Mouse (Mus musculus) liver, embryonic 16.5 days (tissue): ENCODE data around the gene Zdhhc4. TPM values are rescaled to one million over a fixed set of nuclear protein-coding genes. Genes with fewer than 3 reads are reported as not detected.

Experiments used
- ATAC-seq: fragments of 200-750 bp; cut with Nextera tagmentation; 2 replicates; pipeline ENCODE4 v1.8.0; 2017; ENCODE audit warnings: low read depth, mild to moderate bottlenecking, moderate number of reproducible peaks, moderate library complexity
- H3K27ac ChIP-seq: fragments of 300-500 bp; sonication (generic); 2 replicates; pipeline ENCODE4 v1.5.1; 2014; ENCODE audit warnings: mild to moderate bottlenecking, low read length
- H3K27me3 ChIP-seq: fragments of 300-500 bp; sonication (generic); 2 replicates; pipeline ENCODE4 v1.6.1; 2014; ENCODE audit warnings: low read depth, low read length, mixed read lengths; ENCODE audit not compliant: control insufficient read depth, insufficient read depth
- H3K36me3 ChIP-seq: fragments of 300-500 bp; sonication (generic); 2 replicates; pipeline ENCODE4 v1.6.1; 2014; ENCODE audit warnings: mild to moderate bottlenecking; ENCODE audit not compliant: control insufficient read depth, insufficient read depth
- H3K4me1 ChIP-seq: fragments of 300-500 bp; sonication (generic); 2 replicates; pipeline ENCODE4 v1.6.1; 2014; ENCODE audit warnings: low read depth, low read length, mixed read lengths; ENCODE audit not compliant: control insufficient read depth
- H3K4me2 ChIP-seq: fragments of 300-500 bp; sonication (generic); 2 replicates; pipeline ENCODE4 v1.6.1; 2014; ENCODE audit warnings: low read depth, low read length, mixed read lengths
- H3K4me3 ChIP-seq: fragments of 300-500 bp; sonication (generic); 2 replicates; pipeline ENCODE4 v1.5.1; 2014; ENCODE audit warnings: low read depth, mild to moderate bottlenecking, low read length
- H3K9ac ChIP-seq: fragments of 300-500 bp; sonication (generic); 2 replicates; pipeline ENCODE4 v1.6.1; 2014; ENCODE audit warnings: low read depth, low read length
- H3K9me3 ChIP-seq: fragments of 300-500 bp; sonication (generic); replicated peaks from 2 replicates; pipeline ENCODE4 v1.6.1; 2016; ENCODE audit warnings: low read length; ENCODE audit not compliant: control insufficient read depth
- WGBS: fragments of 180-500 bp; shearing (Covaris S2); extraction: QIAGEN DNeasy Blood & Tissue Kit; methylation state at CpG from one replicate; pipeline ENCODE4 v1.1.7; 2014; ENCODE audit not compliant: insufficient replicate concordance; 5-methylcytosine and 5-hydroxymethylcytosine counted together
- polyA plus RNA-seq: library from polyadenylated mRNA; unstranded; fragments of >200 nt; fragmentation: Nextera tagmentation; extraction: Ambion mirVana; gene quantifications from 2 replicates; pipeline ENCODE4 v1.2.1, GENCODE M21; 2015

Gene Zdhhc4
- polyA plus RNA-seq, 1 experiment from 2014 or later = 23.9 TPM

DNA sequence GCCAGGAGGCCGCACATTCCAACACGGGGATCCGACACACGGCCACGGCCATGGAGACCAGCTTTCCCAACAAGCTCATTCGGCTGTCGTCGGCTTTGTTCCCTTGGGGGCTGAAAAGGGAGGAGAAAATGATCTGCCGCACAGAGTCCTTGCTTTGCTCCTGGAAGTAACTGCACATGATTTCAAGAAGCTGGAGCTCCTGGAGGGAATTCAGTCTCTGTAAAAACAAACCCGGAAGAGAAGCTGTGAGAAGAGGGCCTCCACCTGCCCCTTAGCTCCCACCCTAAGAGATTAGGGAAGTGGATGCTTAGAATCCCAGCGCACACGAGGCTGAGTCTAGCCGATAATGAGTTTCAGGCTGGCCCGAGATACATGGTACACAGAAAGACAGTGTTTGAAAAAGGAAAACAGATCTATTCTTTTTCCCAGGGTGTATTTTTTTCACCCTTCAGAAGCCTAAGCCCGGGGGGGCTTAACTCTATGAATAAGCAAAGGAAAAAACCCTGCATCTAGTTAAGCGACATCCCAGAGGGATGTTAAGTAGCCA lies 14.8 kb downstream of the Zdhhc4 start:
- Histone ChIP-seq H3K9me3 (no peaks in the 10 kb centered on the region), H3K4me3 (peak overlapping the region; percentile 83), H3K9ac (peak overlapping the region; percentile 93), H3K36me3 (peaks cover 22% of the 10 kb centered on the region), H3K27me3 (no peaks in the 10 kb centered on the region), H3K4me2 (peak overlapping the region; percentile 95), H3K4me1 (peaks cover 30% of the 10 kb centered on the region), H3K27ac (peak overlapping the region; percentile 80)
- 8% methylated on average over 16 of the region's 16 CpGs for WGBS
- peak; percentile 35; the same call in 1 of the 2 replicates for ATAC-seq

- no peaks in the 10 kb centered on the region for H3K27me3 ChIP-seq
- H3K4me3 ChIP-seq = no peak overlapping the region
- no peak overlapping the region for H3K27ac ChIP-seq
- H3K4me2 ChIP-seq = no peak overlapping the region
- peaks cover 35% of the 10 kb centered on the region for H3K36me3 ChIP-seq
- WGBS = 48% methylated on average over 8 of the region's 8 CpGs
- no peaks in the 10 kb centered on the region for H3K9me3 ChIP-seq
- H3K9ac ChIP-seq = no peak overlapping the region
- no peak for ATAC-seq
- peaks cover 30% of the 10 kb centered on the region for H3K4me1 ChIP-seq
These were observed 17.2 kb downstream of the Zdhhc4 start for GRCm38 (mm10) chr5:143311886-143312285.

GRCm38 (mm10) chr5:143309916-143310315 lies 19.1 kb downstream of the Zdhhc4 start:
- H3K27me3 ChIP-seq = no peaks in the 10 kb centered on the region
- H3K9ac ChIP-seq = no peak overlapping the region
- H3K4me3 ChIP-seq = no peak overlapping the region
- WGBS = 95% methylated on average over 7 of the region's 7 CpGs
- no peaks in the 10 kb centered on the region for H3K9me3 ChIP-seq
- ATAC-seq = no peak
- H3K27ac ChIP-seq = no peak overlapping the region
- no peak overlapping the region for H3K4me2 ChIP-seq
- peaks cover 47% of the 10 kb centered on the region for H3K36me3 ChIP-seq
- peaks cover 26% of the 10 kb centered on the region for H3K4me1 ChIP-seq

- Histone ChIP-seq H3K4me3 (no peak overlapping the region), H3K9ac (no peak overlapping the region), H3K4me1 (peaks cover 20% of the 10 kb centered on the region), H3K27ac (no peak overlapping the region), H3K4me2 (no peak overlapping the region), H3K27me3 (no peaks in the 10 kb centered on the region), H3K9me3 (no peaks in the 10 kb centered on the region), H3K36me3 (peaks cover 47% of the 10 kb centered on the region)
- no peak for ATAC-seq
- 85% methylated on average over 5 of the region's 5 CpGs for WGBS
These were observed 20.2 kb downstream of the Zdhhc4 start for GRCm38 (mm10) chr5:143308825-143309224.

DNA sequence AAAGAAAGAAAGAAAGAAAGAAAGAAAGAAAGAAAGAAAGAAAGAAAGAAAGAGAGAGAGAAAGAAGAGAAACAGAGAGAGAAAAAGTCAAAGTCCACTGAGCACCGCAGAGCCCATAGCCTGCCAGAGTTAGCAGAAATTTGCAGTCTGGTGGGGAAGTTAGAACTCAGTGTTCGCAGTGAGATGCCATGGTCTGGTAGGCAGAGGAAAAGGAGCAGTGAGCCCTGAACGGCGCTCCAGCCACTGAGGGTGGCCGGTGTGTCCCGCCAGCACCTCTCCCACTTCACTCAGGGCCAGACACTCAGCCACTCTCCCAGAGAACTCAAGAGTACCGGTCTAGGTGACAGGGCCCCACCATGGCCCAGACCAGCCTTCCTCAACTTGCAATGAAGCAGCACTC lies 24.8 kb downstream of the Zdhhc4 start:
- Histone ChIP-seq H3K9me3 (no peaks in the 10 kb centered on the region), H3K27me3 (no peaks in the 10 kb centered on the region), H3K27ac (no peak overlapping the region), H3K4me2 (no peak overlapping the region), H3K9ac (no peak overlapping the region), H3K4me1 (no peaks in the 10 kb centered on the region), H3K36me3 (peaks cover 50% of the 10 kb centered on the region), H3K4me3 (no peak overlapping the region)
- WGBS = 78% methylated on average over 7 of the region's 7 CpGs
- ATAC-seq = no peak

GRCm38 (mm10) chr5:143301296-143301695 lies 27.8 kb downstream of the Zdhhc4 start:
- ATAC-seq = no peak
- Histone ChIP-seq H3K9ac (no peak overlapping the region), H3K4me2 (no peak overlapping the region), H3K4me1 (no peaks in the 10 kb centered on the region), H3K4me3 (no peak overlapping the region), H3K27ac (no peak overlapping the region), H3K27me3 (no peaks in the 10 kb centered on the region), H3K36me3 (peaks cover 30% of the 10 kb centered on the region), H3K9me3 (no peaks in the 10 kb centered on the region)
- WGBS = 78% methylated on average over 8 of the region's 8 CpGs

- WGBS = 83% methylated on average over 4 of the region's 4 CpGs
- no peaks in the 10 kb centered on the region for H3K4me1 ChIP-seq
These were observed 29.4 kb downstream of the Zdhhc4 start for GRCm38 (mm10) chr5:143299686-143300085.

DNA sequence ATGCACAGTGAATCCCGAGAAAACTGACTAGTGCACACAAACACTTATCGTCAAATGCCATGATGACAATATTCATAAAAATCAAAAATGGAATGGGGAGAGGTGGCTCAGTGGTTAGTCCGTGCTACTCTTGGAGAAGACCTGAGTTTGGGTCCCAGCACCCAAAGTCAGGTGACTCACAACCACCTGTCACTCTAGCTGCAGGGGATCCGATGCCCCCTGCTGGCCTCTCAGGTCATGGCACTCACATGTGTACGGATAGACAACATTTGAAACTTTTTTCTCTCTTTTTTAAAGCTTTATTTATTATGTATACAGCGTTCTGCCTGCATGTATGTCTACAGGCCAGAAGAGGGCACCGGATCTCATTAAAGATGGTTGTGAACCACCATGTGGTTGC lies 30.7 kb downstream of the Zdhhc4 start:
- H3K27me3 ChIP-seq = peaks cover 12% of the 10 kb centered on the region
- WGBS = 81% methylated on average over 7 of the region's 7 CpGs
- no peak overlapping the region for H3K4me2 ChIP-seq
- H3K27ac ChIP-seq = no peak overlapping the region
- 0 out of 2 replicates have a peak, but pooled peaks cover 2% of the 10 kb centered on the region for H3K9me3 ChIP-seq
- no peaks in the 10 kb centered on the region; the same call in 1 of the 2 replicates for H3K4me1 ChIP-seq
- H3K36me3 ChIP-seq = peaks cover 20% of the 10 kb centered on the region
- H3K4me3 ChIP-seq = no peak overlapping the region
- no peak overlapping the region for H3K9ac ChIP-seq
- ATAC-seq = no peak

More at GRCm38 (mm10) chr5:143299686-143300085, 29.4 kb downstream of the Zdhhc4 start:
- H3K27ac ChIP-seq = no peak overlapping the region
- no peak for ATAC-seq
- H3K9ac ChIP-seq = no peak overlapping the region
- 0 out of 2 replicates have a peak, but pooled peaks cover 2% of the 10 kb centered on the region for H3K9me3 ChIP-seq
- H3K4me2 ChIP-seq = no peak overlapping the region
- H3K4me3 ChIP-seq = no peak overlapping the region
- peaks cover 20% of the 10 kb centered on the region for H3K36me3 ChIP-seq
- no peaks in the 10 kb centered on the region; the same call in 1 of the 2 replicates for H3K27me3 ChIP-seq

DNA sequence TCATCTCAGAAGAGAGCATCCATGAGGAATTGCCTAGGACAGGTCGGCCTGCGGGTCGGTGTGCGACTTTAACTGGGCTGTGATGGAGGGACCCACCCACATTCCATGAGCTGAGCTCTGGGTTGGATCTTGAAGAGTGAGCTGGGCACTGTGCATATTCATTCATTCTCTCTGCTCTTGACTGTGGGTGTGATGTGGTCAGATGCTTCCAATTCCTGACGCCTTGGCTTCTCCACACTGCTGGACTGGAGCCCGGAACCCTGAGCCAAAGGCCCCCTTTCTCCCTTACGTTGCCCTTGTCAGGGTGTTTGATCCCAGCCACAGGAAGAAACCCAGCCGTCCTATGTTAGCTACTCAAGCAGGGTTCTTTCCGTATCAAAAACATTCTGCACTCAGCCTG lies 31.1 kb downstream of the Zdhhc4 start:
- H3K4me1 ChIP-seq = no peaks in the 10 kb centered on the region; the same call in 1 of the 2 replicates
- WGBS = 84% methylated on average over 9 of the region's 9 CpGs

More for the DNA sequence above, 31.1 kb downstream of the Zdhhc4 start:
- Histone ChIP-seq H3K36me3 (peaks cover 20% of the 10 kb centered on the region), H3K9me3 (0 out of 2 replicates have a peak, but pooled peaks cover 2% of the 10 kb centered on the region), H3K4me3 (no peak overlapping the region), H3K9ac (no peak overlapping the region), H3K4me2 (no peak overlapping the region), H3K27me3 (peaks cover 16% of the 10 kb centered on the region), H3K27ac (no peak overlapping the region)
- ATAC-seq = no peak
